Mouse (Mus musculus): ENCODE measurements around the gene Btbd19. TPM values are rescaled to one million over a fixed set of nuclear protein-coding genes. Genes with fewer than 3 reads are reported as not detected.

Btbd19 gene
- polyA plus RNA-seq, 1 experiment from 2014 or later, result 5.5 TPM

GRCm38 (mm10) chr4:117148047-117148713, 22.7 kb upstream of the Btbd19 start:
- no peak overlapping the region for H3K27ac ChIP-seq
- peaks cover 51% of the 10 kb centered on the region for H3K36me3 ChIP-seq
- no peak overlapping the region for H3K4me3 ChIP-seq
- peaks cover 6% of the 10 kb centered on the region; the same call in 1 of the 2 replicates for H3K4me1 ChIP-seq
- no peak for DNase-seq (ENCODE audit: low spot score)
- 85% methylated on average over 18 of the region's 18 CpGs for WGBS
- no peaks in the 10 kb centered on the region for H3K9me3 ChIP-seq (replicated peaks)
- no peaks in the 10 kb centered on the region for H3K27me3 ChIP-seq (ENCODE audit: low read depth, poor library complexity, severe bottlenecking)

DNA sequence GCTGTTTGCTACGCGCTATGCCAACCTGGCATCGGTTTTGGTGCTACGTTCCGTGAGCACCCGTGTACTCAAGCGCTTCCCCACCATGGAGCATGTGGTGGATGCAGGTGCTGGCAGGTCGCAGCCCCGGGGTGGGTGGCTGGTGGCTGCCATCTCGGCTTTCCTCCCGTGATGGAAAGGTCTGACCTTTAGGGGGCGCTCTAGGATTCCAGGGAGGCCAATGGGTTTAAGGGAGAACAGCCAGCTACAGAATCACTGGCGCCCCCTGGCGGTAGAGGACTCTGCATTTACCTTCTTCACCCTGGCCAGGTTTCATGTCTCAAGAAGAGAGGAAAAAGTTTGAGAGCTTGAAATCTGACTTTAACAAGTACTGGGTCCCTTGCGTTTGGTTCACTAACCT, 20.7 kb upstream of the Btbd19 start:
- Histone ChIP-seq H3K27ac (no peak overlapping the region), H3K36me3 (peaks cover 33% of the 10 kb centered on the region), H3K4me1 (peaks cover 3% of the 10 kb centered on the region; the same call in 1 of the 2 replicates), H3K27me3 (ENCODE audit: low read depth, poor library complexity, severe bottlenecking) (no peaks in the 10 kb centered on the region), H3K9me3 (replicated peaks) (no peaks in the 10 kb centered on the region), H3K4me3 (no peak overlapping the region)
- DNase-seq (ENCODE audit: low spot score), result peak; percentile 92
- WGBS, result 32% methylated on average over 15 of the region's 15 CpGs

- WGBS, result 92% methylated on average over 13 of the region's 13 CpGs
- no peaks in the 10 kb centered on the region for H3K9me3 ChIP-seq (replicated peaks)
- peaks cover 6% of the 10 kb centered on the region; the same call in 1 of the 2 replicates for H3K4me1 ChIP-seq
- no peak for DNase-seq (ENCODE audit: low spot score)
- no peak overlapping the region for H3K4me3 ChIP-seq
- H3K36me3 ChIP-seq, result peaks cover 23% of the 10 kb centered on the region
- H3K27ac ChIP-seq, result no peak overlapping the region
- no peaks in the 10 kb centered on the region for H3K27me3 ChIP-seq (ENCODE audit: low read depth, poor library complexity, severe bottlenecking)
Measured at GRCm38 (mm10) chr4:117145248-117145647, 19.7 kb upstream of the Btbd19 start.

DNA sequence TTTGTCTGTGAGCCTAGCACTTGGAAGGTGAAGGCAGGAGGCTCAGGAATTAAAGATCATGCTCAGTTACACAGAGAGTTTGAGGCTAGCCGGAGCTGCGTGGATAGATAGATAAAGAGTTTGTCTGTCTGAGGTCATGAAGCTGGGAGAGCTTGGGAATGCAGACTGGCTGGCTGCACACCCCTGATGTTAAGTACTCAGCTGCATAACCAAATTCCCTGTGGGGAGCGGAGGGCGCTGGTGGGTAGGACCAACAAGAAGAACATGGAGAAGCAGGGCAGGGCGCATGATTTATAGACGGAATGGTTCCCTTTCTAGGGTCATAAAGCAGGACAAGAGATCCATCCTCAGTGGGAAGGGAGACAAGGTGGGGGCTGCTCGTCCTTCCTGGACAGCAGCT, 17.5 kb upstream of the Btbd19 start:
- DNase-seq (ENCODE audit: low spot score), result no peak
- H3K4me1 ChIP-seq, result peaks cover 11% of the 10 kb centered on the region; the same call in 1 of the 2 replicates
- H3K27ac ChIP-seq, result no peak overlapping the region
- no peaks in the 10 kb centered on the region for H3K9me3 ChIP-seq (replicated peaks)
- WGBS, result 61% methylated on average over 7 of the region's 7 CpGs
- H3K36me3 ChIP-seq, result peaks cover 2% of the 10 kb centered on the region
- H3K27me3 ChIP-seq (ENCODE audit: low read depth, poor library complexity, severe bottlenecking), result no peaks in the 10 kb centered on the region
- H3K4me3 ChIP-seq, result no peak overlapping the region

- no peak for DNase-seq (ENCODE audit: low spot score)
- H3K9me3 ChIP-seq (replicated peaks), result no peaks in the 10 kb centered on the region
- peaks cover 18% of the 10 kb centered on the region for H3K4me1 ChIP-seq
- 46% methylated on average over 4 of the region's 4 CpGs for WGBS
- no peaks in the 10 kb centered on the region for H3K27me3 ChIP-seq (ENCODE audit: low read depth, poor library complexity, severe bottlenecking)
- no peak overlapping the region for H3K4me3 ChIP-seq
- no peak overlapping the region for H3K27ac ChIP-seq
- no peaks in the 10 kb centered on the region for H3K36me3 ChIP-seq
Measured at GRCm38 (mm10) chr4:117140613-117141012, 15.1 kb upstream of the Btbd19 start.

DNA sequence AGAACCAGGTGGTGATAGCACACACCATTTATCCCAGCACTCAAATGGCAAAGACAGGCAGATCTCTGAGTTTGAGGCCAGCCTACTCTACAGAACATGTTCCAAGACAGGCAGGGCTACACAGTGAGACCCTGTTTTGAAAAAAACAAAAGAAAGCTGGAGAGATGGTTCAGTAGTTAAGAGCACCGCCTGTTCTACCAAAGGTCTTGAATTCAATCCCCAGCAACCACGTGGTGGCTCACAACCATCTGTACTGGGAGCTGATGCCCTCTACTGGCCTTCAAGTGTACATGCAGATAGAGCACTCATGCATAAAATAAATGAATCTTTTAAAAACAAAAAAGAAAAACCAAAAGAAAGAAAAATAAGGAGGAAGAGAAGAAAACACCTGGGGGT, 13.7 kb upstream of the Btbd19 start:
- no peaks in the 10 kb centered on the region for H3K27me3 ChIP-seq (ENCODE audit: low read depth, poor library complexity, severe bottlenecking)
- 6% methylated on average over 2 of the region's 2 CpGs for WGBS
- no peak for DNase-seq (ENCODE audit: low spot score)
- no peak overlapping the region for H3K27ac ChIP-seq
- peaks cover 23% of the 10 kb centered on the region for H3K4me1 ChIP-seq
- H3K36me3 ChIP-seq, result no peaks in the 10 kb centered on the region
- H3K4me3 ChIP-seq, result no peak overlapping the region
- no peaks in the 10 kb centered on the region for H3K9me3 ChIP-seq (replicated peaks)

- Histone ChIP-seq H3K4me3 (no peak overlapping the region), H3K27ac (no peak overlapping the region), H3K27me3 (ENCODE audit: low read depth, poor library complexity, severe bottlenecking) (peaks cover under 1% of the 10 kb centered on the region; the same call in 1 of the 2 replicates), H3K36me3 (no peaks in the 10 kb centered on the region), H3K4me1 (peaks cover 27% of the 10 kb centered on the region), H3K9me3 (replicated peaks) (no peaks in the 10 kb centered on the region)
- DNase-seq (ENCODE audit: low spot score), result no peak
- 68% methylated on average over 17 of the region's 17 CpGs for WGBS
Measured at GRCm38 (mm10) chr4:117138295-117139216, 13.0 kb upstream of the Btbd19 start.

DNA sequence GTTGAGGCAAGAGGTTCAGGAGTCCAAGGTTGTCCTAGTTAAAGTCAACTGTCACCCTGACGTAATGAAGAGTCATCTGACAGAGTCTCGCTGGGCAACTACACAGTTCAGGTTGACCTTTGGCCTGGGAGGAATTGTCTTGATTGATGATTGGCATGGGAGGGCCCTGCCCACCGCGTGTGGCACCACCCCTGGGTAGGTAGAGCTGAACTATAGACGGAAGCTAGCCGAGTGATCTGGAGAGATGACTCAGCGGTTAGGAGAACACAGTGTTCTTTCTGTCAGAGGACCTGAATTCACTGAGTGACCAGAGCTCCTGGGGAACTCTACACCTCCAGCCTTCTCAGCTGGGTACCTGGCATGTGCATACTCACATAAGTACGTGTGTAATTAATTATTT, 10.5 kb upstream of the Btbd19 start:
- no peak overlapping the region for H3K4me3 ChIP-seq
- peaks cover 42% of the 10 kb centered on the region for H3K4me1 ChIP-seq
- 28% methylated on average over 8 of the region's 8 CpGs for WGBS

GRCm38 (mm10) chr4:117134601-117134995, 9.1 kb upstream of the Btbd19 start:
- no peak overlapping the region for H3K4me3 ChIP-seq
- peaks cover 12% of the 10 kb centered on the region for H3K36me3 ChIP-seq
- no peak for DNase-seq (ENCODE audit: low spot score)
- WGBS, result 52% methylated on average over 2 of the region's 2 CpGs
- H3K27ac ChIP-seq, result no peak overlapping the region
- peaks cover 41% of the 10 kb centered on the region for H3K4me1 ChIP-seq
- H3K9me3 ChIP-seq (replicated peaks), result no peaks in the 10 kb centered on the region
- peaks cover 35% of the 10 kb centered on the region for H3K27me3 ChIP-seq (ENCODE audit: low read depth, poor library complexity, severe bottlenecking)

More for the DNA sequence above, 10.5 kb upstream of the Btbd19 start:
- Histone ChIP-seq H3K27me3 (ENCODE audit: low read depth, poor library complexity, severe bottlenecking) (peaks cover 26% of the 10 kb centered on the region), H3K9me3 (replicated peaks) (no peaks in the 10 kb centered on the region), H3K27ac (no peak overlapping the region), H3K36me3 (peaks cover under 1% of the 10 kb centered on the region; the same call in 1 of the 2 replicates)
- no peak for DNase-seq (ENCODE audit: low spot score)

- Histone ChIP-seq H3K27ac (peak within 1 kb of the TSS; percentile 76), H3K36me3 (peaks cover 15% of the 10 kb centered on the region), H3K4me3 (peak within 1 kb of the TSS; percentile 69), H3K4me1 (peaks cover 41% of the 10 kb centered on the region), H3K27me3 (ENCODE audit: low read depth, poor library complexity, severe bottlenecking) (peaks cover 35% of the 10 kb centered on the region), H3K9me3 (replicated peaks) (no peaks in the 10 kb centered on the region)
- peak; percentile 98 for DNase-seq (ENCODE audit: low spot score)
- 2% methylated on average over 38 of the region's 48 CpGs for WGBS
Measured at GRCm38 (mm10) chr4:117133817-117134600, 8.5 kb upstream of the Btbd19 start, which contains the start of gene Plk3. Plk3 (minus strand) TSS chr4:117133963.

- H3K27ac ChIP-seq, result peak overlapping the region; percentile 76
- under 1% methylated on average over 42 of the region's 42 CpGs for WGBS
- H3K4me3 ChIP-seq, result peak overlapping the region; percentile 69
- no peaks in the 10 kb centered on the region for H3K9me3 ChIP-seq (replicated peaks)
- peaks cover 37% of the 10 kb centered on the region for H3K4me1 ChIP-seq
- DNase-seq (ENCODE audit: low spot score), result no peak
- peaks cover 21% of the 10 kb centered on the region for H3K36me3 ChIP-seq
- H3K27me3 ChIP-seq (ENCODE audit: low read depth, poor library complexity, severe bottlenecking), result peaks cover 35% of the 10 kb centered on the region
Measured at GRCm38 (mm10) chr4:117133366-117133796, 7.9 kb upstream of the Btbd19 start.

GRCm38 (mm10) chr4:117132794-117133143, 7.2 kb upstream of the Btbd19 start:
- WGBS, result 11% methylated on average over 11 of the region's 11 CpGs
- no peak for DNase-seq (ENCODE audit: low spot score)
- H3K27me3 ChIP-seq (ENCODE audit: low read depth, poor library complexity, severe bottlenecking), result peaks cover 35% of the 10 kb centered on the region
- peaks cover 35% of the 10 kb centered on the region for H3K4me1 ChIP-seq
- peak overlapping the region; percentile 69 for H3K4me3 ChIP-seq
- H3K27ac ChIP-seq, result no peak overlapping the region
- H3K36me3 ChIP-seq, result peaks cover 26% of the 10 kb centered on the region
- H3K9me3 ChIP-seq (replicated peaks), result no peaks in the 10 kb centered on the region
